Mouse (Mus musculus): ENCODE measurements around the gene Csl. TPM values are rescaled to one million over a fixed set of nuclear protein-coding genes. Genes with fewer than 3 reads are reported as not detected.

Csl gene
- total RNA-seq (2012; rRNA removed), result 0.04 TPM in 1 of 2 replicates, not detected in the other
- under 1 TPM in 1 of 2 experiments, not detected in 1; 0.08 TPM for polyA plus RNA-seq (2012; ENCODE audit: insufficient read depth in 1 of 2, insufficient read length in 2 of 2, low read depth in 1 of 2, low replicate concordance in 2 of 2, missing spikeins in 1 of 2)

DNA sequence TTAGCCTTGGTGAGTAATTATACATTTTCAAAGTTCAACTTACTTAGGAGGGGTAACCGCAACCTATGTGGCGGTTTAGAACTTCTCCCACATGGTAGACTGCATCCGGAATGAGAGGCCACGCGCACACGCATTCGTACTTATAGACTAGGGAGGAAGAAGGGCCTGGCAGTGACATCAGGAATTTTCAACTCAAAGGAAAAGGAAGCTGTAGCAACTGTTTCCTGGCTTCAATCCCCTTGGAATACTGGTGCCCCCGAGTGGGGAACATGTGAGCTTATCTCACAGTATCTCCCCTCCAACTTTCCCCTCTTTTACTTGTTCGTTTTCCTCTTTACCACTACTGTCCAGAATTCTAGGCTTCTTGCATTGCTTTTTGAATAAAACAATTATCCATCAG, at the start of gene Csl:
Csl (minus strand) TSS at position 101 of the 400 bp plus-strand sequence.
- Histone ChIP-seq H3K27me3 (ENCODE audit: control insufficient read depth in 1 of 2, insufficient read depth in 2 of 2, low read length in 2 of 2) (no peaks in the 10 kb centered on the region), H3K27ac (ENCODE audit: control insufficient read depth, low read depth, low read length) (no peak within 1 kb of the TSS), H3K9me3 (replicated peaks; ENCODE audit: insufficient read depth, low read length) (no peaks in the 10 kb centered on the region), H3K79me2 (ENCODE audit: control insufficient read depth, insufficient read depth, low read length, poor library complexity) (no peaks in the 10 kb centered on the region), H3K36me3 (ENCODE audit: control insufficient read depth in 1 of 2, insufficient read depth in 2 of 2, low read length in 2 of 2) (no peaks in the 10 kb centered on the region), H3K4me3 (ENCODE audit: control insufficient read depth in 1 of 2, insufficient read depth in 1 of 2, low read depth in 2 of 2, low read length in 2 of 2) (no peak within 1 kb of the TSS), H3K4me1 (ENCODE audit: control insufficient read depth in 1 of 2, insufficient read depth in 2 of 2, low read length in 2 of 2) (no peaks in the 10 kb centered on the region), H3K9ac (ENCODE audit: control insufficient read depth, low read depth, low read length, poor library complexity, severe bottlenecking) (no peak within 1 kb of the TSS)
- DNase-seq (ENCODE audit: low read depth, low spot score), result no peak
- TF ChIP-seq TAL1 (IDR thresholded peaks at IDR 0.05; ENCODE audit: low read length) (no peak), NELFE (IDR thresholded peaks at IDR 0.05; ENCODE audit: low read depth, low read length) (no peak), NRF1 (IDR thresholded peaks at IDR 0.05; ENCODE audit: insufficient read depth, low read depth, low read length, poor library complexity, severe bottlenecking) (no peak), EP300 (IDR thresholded peaks at IDR 0.05; ENCODE audit: low read depth in 1 of 2, low read length in 2 of 2) (no peak), POLR2AphosphoS2 (IDR thresholded peaks at IDR 0.05; ENCODE audit: low read length) (no peak), TBP (IDR thresholded peaks at IDR 0.05; ENCODE audit: low read depth, low read length) (no peak), KAT2A (conservative IDR thresholded peaks at IDR 0.05; ENCODE audit: low read depth, low read length) (no peak), BHLHE40 (IDR thresholded peaks at IDR 0.05; ENCODE audit: borderline replicate concordance, low read depth, low read length) (no peak), RCOR1 (IDR thresholded peaks at IDR 0.05; ENCODE audit: low read depth, low read length) (no peak), GABPA (IDR thresholded peaks at IDR 0.05; ENCODE audit: low read depth, low read length) (no peak), SMC3 (IDR thresholded peaks at IDR 0.05; ENCODE audit: low read depth, low read length) (no peak), CHD2 (IDR thresholded peaks at IDR 0.05; ENCODE audit: low read length) (no peak), MYB (IDR thresholded peaks at IDR 0.05; ENCODE audit: low read depth, low read length) (no peak), ZC3H11A (IDR thresholded peaks at IDR 0.05; ENCODE audit: low read depth, low read length) (no peak)

DNA sequence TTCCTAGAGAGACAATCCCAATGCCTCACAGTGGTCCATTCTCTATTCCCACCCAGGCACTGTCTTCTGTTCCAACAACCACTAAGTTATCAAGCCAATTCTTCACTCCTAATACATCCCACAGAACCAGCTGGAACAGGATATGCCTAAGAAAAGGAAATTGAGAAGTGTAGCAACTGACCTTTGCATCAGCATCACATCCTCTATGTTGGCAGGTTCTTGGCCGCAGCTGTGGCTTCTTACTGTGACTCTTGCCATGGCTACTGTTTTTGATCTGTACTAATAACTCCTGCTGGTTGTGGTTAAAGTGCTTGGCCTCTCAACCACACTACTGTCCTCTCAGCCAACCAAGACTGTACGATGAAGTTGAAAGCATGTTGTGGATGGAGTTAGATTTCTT, 30.0 kb upstream of the Csl start:
- H3K4me1 ChIP-seq (ENCODE audit: control insufficient read depth in 1 of 2, insufficient read depth in 2 of 2, low read length in 2 of 2), result no peaks in the 10 kb centered on the region
- H3K9me3 ChIP-seq (replicated peaks; ENCODE audit: insufficient read depth, low read length), result no peaks in the 10 kb centered on the region
- H3K27me3 ChIP-seq (ENCODE audit: control insufficient read depth in 1 of 2, insufficient read depth in 2 of 2, low read length in 2 of 2), result no peaks in the 10 kb centered on the region
- no peak for DNase-seq (ENCODE audit: low read depth, low spot score)
- no peak overlapping the region for H3K27ac ChIP-seq (ENCODE audit: control insufficient read depth, low read depth, low read length)
- no peaks in the 10 kb centered on the region for H3K36me3 ChIP-seq (ENCODE audit: control insufficient read depth in 1 of 2, insufficient read depth in 2 of 2, low read length in 2 of 2)
- H3K79me2 ChIP-seq (ENCODE audit: control insufficient read depth, insufficient read depth, low read length, poor library complexity), result no peaks in the 10 kb centered on the region
- H3K4me3 ChIP-seq (ENCODE audit: control insufficient read depth in 1 of 2, insufficient read depth in 1 of 2, low read depth in 2 of 2, low read length in 2 of 2), result no peak overlapping the region
- H3K9ac ChIP-seq (ENCODE audit: control insufficient read depth, low read depth, low read length, poor library complexity, severe bottlenecking), result no peak overlapping the region
- TF ChIP-seq RCOR1 (IDR thresholded peaks at IDR 0.05; ENCODE audit: low read depth, low read length) (no peak), USF1 (IDR thresholded peaks at IDR 0.05; ENCODE audit: low read depth, low read length) (no peak), ZNF384 (IDR thresholded peaks at IDR 0.05; ENCODE audit: low read depth, low read length) (no peak), POLR2AphosphoS5 (IDR thresholded peaks at IDR 0.05; ENCODE audit: borderline replicate concordance, low read depth, low read length) (no peak), MAX (IDR thresholded peaks at IDR 0.05; ENCODE audit: low read length) (no peak), USF2 (IDR thresholded peaks at IDR 0.05; ENCODE audit: borderline replicate concordance in 1 of 2, insufficient read depth in 1 of 2, low read depth in 1 of 2, low read length in 2 of 2) (no peak), TAL1 (IDR thresholded peaks at IDR 0.05; ENCODE audit: low read length) (no peak), RAD21 (IDR thresholded peaks at IDR 0.05; ENCODE audit: low read depth, low read length) (no peak), NRF1 (IDR thresholded peaks at IDR 0.05; ENCODE audit: insufficient read depth, low read depth, low read length, poor library complexity, severe bottlenecking) (no peak), MYB (IDR thresholded peaks at IDR 0.05; ENCODE audit: low read depth, low read length) (no peak)
